Mouse (Mus musculus) 416B (cell line): ENCODE measurements around the gene Bckdha.

Source experiments
- DNase-seq: peaks from one replicate; pipeline ENCODE4 v3.0.0; 2011; ENCODE audit warnings: low read depth

Bckdha gene

GRCm38 (mm10) chr7:25658657-25659472 lies at the start of gene Bckdha, which contains the start of gene Exosc5:
Gene Bckdha (minus strand): TSS chr7:25658981.
Gene Exosc5 (plus strand): TSS chr7:25659164.
- DNase-seq = peak; percentile 100

- peak; percentile 40 for DNase-seq
Measured at GRCm38 (mm10) chr7:25707581-25708292, 49.0 kb upstream of the Bckdha start.

GRCm38 (mm10) chr7:25706578-25707170 lies 47.9 kb upstream of the Bckdha start:
- no peak for DNase-seq

GRCm38 (mm10) chr7:25705801-25706251 lies 47.0 kb upstream of the Bckdha start:
- DNase-seq = no peak

GRCm38 (mm10) chr7:25704716-25705364 lies 46.1 kb upstream of the Bckdha start:
- no peak for DNase-seq

- no peak for DNase-seq
Measured at GRCm38 (mm10) chr7:25703793-25704494, 45.2 kb upstream of the Bckdha start.

GRCm38 (mm10) chr7:25702350-25702749 lies 43.6 kb upstream of the Bckdha start:
- peak; percentile 62 for DNase-seq

GRCm38 (mm10) chr7:25700732-25701131 lies 42.0 kb upstream of the Bckdha start:
- no peak for DNase-seq

- no peak for DNase-seq
Measured at GRCm38 (mm10) chr7:25699851-25700250, 41.1 kb upstream of the Bckdha start.

GRCm38 (mm10) chr7:25694104-25694503 lies 35.3 kb upstream of the Bckdha start:
- no peak for DNase-seq

GRCm38 (mm10) chr7:25690051-25690450 lies 31.3 kb upstream of the Bckdha start:
- no peak for DNase-seq

- DNase-seq = peak; percentile 96
Measured at GRCm38 (mm10) chr7:25689603-25690021, 30.8 kb upstream of the Bckdha start.

GRCm38 (mm10) chr7:25688810-25689586 lies 30.2 kb upstream of the Bckdha start:
- DNase-seq = peak; percentile 97

- peak; percentile 59 for DNase-seq
Measured at GRCm38 (mm10) chr7:25687811-25688401, 29.1 kb upstream of the Bckdha start.

- DNase-seq = peak; percentile 91
Measured at GRCm38 (mm10) chr7:25686680-25687531, 28.1 kb upstream of the Bckdha start, which contains the start of gene Tgfb1. Gene Tgfb1 (plus strand): TSS chr7:25687002.

GRCm38 (mm10) chr7:25685926-25686470 lies 27.2 kb upstream of the Bckdha start:
- no peak for DNase-seq

- DNase-seq = no peak
Measured at GRCm38 (mm10) chr7:25684659-25685058, 25.9 kb upstream of the Bckdha start.

GRCm38 (mm10) chr7:25683474-25684180 lies 24.8 kb upstream of the Bckdha start:
- DNase-seq = peak; percentile 98
